Mouse (Mus musculus) lung, postnatal 25 days (tissue): Measurements from ENCODE around the gene Inhbe.
A peak's percentile ranks its signal among the peaks of the same experiment; 100 is the strongest.

Experiments used
- DNase-seq: peaks from one replicate; pipeline ENCODE4 v3.0.0; 2022; ENCODE audit warnings: low spot score

Gene Inhbe

DNA sequence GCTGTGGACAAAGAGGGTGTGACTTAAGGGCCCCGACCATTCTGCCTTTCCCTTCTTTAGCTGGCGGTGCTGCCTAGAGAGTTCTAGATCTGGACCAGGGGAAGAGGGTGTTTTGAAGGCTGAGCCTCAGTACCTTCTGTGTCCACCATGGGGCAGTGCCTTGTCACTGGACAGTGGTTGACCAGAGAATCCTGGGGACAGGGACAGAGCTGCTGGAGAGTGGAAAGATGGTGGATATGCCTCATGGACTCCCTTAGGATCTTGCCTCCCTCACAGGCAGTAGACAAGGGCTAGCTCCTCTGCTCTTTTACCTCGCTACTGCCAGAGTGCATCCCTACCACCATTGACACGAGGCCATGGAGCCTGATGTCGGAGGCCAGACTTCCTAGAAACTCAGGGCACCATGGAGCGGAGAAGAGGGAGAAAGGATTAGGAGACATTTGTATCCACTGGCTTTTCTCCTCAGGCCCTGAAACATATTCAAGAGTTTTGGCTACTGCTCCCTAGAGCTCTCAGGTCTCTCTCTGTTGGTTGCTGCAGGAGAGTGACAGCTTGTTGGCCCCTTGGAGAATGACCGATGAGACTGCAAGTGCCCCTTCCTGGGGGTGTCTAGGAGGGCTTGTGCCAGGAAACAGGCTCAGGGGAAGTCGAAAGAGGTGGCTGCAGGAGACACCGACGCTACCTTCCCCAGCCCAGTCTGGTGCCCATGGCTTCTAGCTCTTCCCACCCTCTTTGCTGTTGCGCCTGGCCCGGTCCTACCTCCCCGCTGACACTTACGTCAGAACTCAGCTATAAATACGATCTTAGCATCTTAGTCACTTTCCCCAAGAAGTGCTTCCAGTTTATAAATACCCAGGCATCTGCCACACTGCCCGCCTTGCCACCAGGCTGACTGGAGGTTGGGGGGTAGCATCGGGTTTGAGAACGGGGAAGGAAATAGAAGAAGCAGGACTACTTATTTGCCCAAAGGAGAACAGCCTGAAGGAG is at the start of gene Inhbe:
TSS of gene Inhbe (minus strand) at position 503 of the 987 bp plus-strand sequence.
- no peak for DNase-seq

DNA sequence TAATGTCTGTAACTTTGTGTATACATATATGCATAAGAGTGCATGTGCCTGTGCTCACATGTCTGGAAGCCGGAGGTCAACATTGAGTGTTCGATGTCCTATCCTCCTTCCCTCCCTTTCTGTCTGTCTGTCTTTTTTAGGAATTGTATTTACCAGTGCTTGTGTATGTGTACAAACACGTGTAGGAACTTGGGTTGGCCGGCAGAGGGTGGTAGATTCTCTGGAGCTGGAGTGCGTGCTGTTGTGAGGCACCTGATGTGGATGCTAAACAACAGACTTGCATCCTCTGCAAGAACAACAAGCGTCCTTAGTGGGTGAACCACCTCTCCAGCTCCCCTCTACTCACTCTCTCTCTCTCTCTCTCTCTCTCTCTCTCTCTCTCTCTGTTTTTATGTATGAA is 37.6 kb upstream of the Inhbe start:
- DNase-seq, result no peak

DNA sequence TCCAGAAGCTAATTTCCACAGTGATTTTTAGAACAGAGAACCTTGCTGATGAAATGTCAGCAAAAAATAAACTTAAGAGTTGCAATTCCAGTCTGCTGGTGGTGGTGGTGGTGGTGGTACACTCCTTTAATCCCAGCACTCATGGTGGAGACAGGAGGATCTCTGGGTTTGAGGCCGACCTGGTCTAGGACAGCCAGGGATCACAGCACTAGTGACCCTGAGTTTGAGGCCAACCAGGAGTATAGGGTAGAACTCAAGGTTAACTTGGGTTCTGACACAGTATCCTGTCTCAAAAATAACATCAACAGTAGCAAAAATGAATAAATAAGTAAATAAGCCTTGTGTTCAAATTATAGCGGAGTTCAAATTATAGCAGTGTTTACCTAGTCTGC is 27.5 kb upstream of the Inhbe start:
- DNase-seq, result no peak

DNA sequence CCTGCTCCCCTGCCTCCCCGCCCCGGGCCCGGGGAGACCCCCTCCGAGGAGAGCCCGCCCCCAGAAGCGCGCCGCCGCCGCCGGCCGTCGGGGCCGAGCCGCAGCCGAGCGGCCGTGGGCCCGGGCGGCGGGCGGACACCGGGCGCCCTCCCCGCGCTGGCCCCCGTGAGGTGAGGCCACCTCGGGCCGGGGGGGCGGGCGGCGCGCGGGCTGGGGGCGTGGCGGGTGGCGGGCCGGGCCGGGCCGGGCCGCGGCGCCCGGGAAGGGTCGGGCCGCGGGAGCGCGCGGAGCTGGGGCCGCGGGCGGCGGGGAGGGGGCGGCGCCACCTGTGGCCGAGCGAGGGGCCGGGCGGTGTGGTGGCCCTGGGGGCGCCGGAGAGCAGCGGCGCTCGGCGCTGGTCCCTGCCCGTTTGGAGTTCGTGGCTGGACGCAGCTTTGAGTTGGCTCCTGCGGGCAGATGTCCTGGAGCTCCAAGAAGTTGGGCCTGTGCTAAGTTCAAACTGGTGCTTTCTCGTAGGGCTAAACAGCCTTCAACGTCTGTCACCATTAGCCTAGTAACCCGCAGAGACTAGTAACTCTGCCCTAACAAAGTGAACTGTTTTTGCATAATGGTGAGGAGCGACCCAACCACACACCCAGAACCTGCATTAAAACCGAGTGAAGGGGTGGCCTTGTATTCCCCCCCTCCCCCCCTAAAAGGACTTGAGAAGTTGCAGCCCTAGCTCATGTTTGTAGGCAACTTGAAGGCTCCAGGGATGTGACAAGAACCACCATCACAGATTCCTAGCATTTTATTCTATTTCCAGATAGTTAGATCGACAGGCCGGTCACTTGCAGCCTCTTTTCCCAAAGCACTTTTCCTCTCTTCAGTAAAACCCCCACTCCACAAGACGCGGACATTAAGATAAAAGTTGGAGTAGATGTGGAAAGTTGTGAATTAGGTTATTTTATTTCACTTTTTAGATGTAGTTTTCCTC is 26.8 kb upstream of the Inhbe start:
- DNase-seq, result peak; percentile 56

DNA sequence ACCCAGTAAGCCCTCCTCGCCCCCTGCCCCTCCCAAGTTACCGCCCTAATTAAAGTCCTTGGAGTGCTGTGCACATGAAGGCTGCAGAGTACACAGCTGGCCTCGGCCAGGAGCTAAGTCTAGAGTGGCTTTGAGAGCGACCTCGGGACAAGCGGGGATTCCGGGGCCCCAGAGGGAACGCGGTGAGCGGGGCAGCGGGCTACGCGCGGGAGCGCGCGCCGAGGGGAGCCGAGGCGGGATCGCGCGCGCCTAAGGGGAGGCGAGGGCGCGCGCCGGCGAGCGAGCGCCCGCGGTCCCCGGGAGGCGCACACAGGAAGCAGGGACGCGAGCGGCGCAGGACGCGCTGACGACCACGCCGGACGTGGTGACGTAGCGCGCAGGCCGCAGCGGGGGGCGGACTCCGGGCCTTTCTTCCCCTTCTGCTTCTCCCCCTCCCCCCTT is 26.1 kb upstream of the Inhbe start, which contains the start of gene R3hdm2:
TSS of gene R3hdm2 (plus strand) at position 77 of the 441 bp plus-strand sequence.
- peak; percentile 93 for DNase-seq

DNA sequence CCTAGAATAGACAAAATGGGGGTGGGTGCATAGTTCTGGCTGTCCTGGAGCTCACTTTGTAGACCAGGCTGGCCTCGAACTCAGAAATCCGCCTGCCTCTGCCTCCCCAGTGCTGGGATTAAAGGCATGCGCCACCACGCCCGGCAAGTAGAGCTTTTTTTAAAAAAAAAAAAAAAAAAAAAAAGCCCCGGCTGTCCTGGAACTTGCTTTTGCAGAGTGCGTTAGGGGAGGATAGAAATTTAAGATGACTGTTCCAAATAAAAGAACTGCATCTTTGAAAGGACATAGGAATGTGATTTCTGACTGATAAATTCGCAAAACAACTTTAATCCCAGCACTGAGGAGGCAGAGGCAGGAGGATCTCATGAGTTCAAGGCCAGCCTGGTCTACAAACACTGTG is 25.4 kb upstream of the Inhbe start:
- no peak for DNase-seq

DNA sequence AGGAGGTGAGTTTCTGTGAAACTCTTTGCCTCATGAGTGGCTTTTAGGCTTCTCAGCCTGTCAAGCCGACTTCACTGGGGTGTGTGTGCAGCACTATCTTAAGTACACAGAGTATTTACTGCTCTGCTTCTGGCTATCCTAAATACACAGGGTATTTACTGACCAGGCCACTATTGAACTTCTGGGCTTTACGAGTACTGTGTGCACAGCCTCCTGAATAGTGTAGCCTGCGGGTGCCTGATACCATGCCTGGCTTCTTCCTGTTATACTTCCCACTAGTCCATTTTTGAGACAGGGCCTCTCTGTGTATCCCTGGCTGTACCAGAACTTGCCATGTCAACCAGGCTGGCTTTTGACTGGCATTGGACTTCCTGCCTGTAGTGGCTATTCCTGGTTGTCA is 23.5 kb upstream of the Inhbe start:
- no peak for DNase-seq

DNA sequence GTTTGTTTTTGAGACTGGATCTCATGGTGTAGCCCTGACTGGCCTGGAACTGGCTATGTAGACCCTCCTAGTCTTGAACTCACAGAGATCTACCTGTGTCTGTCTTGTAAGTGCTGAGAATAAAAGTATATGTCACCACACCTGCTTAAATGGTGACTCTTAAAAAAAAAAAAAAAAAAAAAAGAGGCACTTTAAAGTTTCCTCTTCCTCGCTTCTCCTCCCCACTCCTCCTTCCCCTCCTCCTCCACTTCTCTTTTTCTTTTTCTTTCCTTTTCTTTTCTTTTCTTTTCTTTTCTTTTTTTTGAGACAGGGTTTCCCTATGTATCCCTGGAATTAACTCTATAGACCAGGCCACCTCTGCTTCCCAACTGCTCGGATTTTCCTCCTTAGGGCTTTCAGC is 16.8 kb upstream of the Inhbe start:
- DNase-seq, result no peak

DNA sequence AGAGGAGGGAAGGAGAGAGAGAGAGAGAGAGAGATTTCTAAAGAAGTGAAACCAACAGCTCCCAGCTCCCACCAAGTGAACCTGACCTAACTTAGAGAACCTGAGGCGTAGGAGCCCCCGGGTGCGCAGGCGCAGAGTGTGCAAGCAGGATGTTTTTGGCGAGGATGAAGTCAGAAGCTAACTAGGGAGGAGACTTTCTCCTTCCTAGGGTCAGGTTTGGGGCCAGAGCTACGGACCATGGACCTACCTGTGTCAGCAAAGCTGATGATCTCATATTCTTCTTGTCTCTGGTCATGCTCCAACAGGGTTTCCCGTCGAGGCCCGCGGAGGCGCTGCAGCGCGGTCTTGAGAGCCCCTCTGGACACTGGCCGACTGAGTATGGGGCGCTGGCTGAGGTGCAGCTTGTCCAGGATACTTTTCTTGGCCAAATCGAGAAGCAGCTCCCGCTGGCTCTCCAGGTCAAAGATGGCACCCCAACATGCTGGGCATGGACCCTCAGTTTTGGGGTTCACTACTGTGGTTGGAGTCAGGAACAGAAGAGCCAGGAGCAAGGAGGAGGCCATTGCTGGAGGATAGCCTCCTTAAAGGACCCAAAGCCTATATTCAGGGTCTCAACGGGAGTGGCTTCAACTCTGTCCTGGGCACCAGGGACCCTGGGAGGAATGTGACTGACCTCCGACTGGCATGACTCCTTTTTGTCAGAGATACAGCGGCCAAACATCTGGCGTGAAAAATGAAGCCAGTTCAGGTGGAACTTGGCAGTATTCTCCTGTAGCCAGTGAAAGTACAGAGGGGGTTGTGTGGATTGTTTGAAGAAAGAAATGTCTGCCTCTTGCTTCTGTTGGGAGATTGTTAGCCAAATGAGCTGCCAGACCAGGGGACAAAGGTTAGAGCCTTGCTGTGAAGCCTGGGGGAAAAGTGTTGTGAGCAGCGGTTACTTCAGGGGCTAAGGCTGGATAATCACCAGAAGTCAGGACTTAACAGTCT is 15.9 kb upstream of the Inhbe start, which contains the start of gene Inhbc:
TSS of gene Inhbc (minus strand) at position 598 of the 987 bp plus-strand sequence.
- no peak for DNase-seq

DNA sequence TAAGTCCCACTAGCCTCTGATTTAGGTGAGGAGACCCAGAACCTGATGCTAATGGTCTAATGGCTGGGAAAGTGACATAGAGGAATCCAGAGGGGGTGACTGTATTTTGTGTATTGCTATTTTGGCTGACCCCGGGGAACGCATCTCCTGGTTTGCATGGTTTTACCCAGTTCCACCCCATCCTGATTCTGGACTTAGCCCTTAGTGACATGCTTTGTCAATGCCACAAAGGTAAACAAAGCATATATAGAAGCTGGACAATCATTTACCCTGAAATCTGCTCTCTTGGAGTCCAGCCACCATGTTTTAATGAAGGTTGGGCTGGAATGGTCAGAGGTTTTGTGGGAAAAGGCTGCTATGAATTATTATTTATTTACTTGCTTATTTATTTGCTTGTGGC is 14.1 kb upstream of the Inhbe start:
- no peak for DNase-seq

DNA sequence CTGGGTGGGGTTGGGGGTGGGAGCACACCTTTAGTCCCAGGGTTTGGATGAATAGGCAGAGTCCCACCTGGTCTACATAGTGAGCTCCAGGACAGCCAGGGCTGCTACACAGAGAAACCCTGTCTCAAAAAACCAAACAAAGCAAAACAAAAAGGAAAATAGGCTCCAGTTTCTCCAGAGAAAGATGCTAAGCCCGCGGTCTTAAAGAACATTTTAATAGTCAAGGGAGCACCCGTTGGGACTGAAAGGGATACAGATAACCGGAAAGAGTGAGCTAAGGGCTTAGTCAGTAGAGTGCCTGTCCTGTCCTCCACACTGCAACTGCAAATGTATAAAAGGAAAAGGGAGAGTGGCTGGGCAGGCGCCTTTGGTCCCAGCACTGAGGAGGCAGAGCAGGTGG is 12.9 kb upstream of the Inhbe start:
- no peak for DNase-seq

DNA sequence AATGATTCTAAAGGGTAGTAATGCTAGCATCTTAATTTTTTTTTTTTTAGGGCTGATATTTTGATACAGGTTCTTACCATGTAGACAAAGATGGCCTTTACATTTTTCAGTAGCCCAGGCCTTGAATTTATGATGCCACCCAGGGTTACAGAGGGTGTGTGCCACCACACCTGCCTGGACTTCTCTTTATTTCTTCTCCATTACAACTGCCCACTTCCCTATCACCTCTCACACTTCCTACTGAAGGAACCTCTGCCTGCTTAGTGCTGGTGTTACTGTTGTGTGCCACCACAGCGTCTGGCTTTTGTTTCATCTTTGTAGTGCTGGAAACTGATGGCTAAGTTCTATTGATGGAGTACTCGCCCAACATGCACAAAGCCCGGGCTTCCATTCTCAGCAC is 6.5 kb upstream of the Inhbe start:
- DNase-seq, result no peak

DNA sequence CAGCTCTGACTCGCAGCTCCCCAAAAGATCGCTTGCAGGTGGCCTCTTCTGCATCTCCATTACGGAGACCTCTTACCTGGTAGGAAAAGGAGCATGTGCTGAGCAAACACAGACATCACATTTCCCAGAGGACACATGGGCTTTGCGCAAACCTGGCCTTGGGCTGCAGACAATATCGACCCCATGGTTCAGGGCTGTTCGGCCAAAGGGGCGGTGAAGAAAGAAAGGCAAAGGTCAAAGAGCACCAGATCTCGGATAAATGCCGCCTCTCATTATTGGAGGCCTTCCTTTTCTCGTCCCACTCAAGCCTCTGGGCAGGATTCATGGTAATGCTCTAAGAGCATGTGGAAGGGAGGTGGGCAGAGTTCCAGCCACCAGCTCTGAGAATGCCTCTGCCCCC is 1.1 kb upstream of the Inhbe start:
- DNase-seq, result no peak

DNA sequence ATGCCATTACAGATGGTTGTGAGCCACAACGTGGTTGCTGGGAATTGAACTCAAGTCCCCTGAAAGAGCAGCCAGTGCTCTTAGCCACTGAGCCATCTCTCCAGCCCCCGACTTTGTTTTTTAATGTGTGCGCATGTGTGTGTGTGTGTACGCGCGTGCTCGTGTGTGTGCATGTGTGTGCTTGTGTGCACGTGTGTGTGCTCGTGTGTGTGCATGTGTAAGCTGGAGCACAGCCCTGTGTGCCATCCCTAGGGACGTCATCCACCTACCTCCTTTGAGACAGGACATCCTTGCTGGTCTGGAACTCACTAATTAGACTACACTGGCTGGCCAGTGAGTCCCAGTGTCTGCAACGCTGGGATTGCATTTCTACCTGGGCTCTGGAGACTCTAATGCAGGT is 1.4 kb downstream of the Inhbe start:
- DNase-seq, result no peak

DNA sequence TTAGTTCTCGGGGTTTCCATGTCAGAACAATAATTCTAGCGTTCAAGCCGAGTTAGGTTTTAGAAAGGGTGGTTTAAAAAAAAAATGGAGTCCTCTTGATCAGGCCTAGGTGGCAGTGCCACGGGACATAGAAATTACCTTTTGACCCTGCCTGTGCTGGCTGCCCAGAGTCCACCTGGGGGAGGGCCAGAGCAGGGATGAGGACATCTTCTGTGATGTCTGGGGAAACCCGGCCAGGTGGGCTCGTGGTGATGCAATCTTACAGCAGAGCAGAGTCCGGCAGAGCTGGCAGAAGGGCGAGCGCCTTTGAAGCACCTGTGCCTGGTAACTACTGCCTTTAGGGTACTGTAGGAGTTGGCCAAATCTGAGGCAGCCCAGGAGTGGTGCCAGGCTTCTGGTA is 2.0 kb downstream of the Inhbe start:
- DNase-seq, result no peak

DNA sequence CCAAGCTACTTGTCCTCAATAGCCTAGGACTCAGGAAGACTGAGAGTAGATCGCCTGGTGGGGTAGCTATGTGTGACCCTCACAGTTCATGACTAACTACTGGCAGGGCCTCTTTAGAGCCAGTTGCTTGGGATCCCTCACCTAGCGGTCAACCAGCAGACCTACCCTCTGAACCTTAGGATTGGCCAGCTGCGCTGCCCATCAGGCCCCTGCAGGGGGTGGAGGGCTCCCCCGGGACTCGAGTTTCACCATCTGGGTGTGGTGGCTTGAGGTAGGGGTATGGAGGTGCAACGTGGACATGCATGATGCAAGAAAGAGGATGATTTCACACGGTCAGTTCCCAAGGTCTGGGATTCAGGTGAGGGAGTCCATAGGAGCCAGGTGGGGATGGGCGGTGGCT is 2.5 kb downstream of the Inhbe start:
- DNase-seq, result no peak

DNA sequence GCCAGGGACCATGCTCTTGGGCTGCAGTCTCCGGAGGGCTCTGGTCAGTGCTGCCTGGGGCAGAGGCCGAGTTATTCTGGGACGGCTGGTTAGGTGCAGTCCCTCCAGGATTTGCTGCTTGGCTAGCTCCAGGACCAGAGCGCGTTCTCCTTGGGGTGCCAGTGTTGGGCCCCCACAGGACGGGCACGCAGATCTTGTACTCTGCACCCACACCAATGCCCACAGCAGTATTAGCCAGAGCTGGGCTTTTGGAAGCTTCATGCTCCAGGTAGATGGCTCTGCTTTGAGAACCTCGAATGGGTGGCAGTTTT is 3.0 kb downstream of the Inhbe start:
- DNase-seq, result no peak

DNA sequence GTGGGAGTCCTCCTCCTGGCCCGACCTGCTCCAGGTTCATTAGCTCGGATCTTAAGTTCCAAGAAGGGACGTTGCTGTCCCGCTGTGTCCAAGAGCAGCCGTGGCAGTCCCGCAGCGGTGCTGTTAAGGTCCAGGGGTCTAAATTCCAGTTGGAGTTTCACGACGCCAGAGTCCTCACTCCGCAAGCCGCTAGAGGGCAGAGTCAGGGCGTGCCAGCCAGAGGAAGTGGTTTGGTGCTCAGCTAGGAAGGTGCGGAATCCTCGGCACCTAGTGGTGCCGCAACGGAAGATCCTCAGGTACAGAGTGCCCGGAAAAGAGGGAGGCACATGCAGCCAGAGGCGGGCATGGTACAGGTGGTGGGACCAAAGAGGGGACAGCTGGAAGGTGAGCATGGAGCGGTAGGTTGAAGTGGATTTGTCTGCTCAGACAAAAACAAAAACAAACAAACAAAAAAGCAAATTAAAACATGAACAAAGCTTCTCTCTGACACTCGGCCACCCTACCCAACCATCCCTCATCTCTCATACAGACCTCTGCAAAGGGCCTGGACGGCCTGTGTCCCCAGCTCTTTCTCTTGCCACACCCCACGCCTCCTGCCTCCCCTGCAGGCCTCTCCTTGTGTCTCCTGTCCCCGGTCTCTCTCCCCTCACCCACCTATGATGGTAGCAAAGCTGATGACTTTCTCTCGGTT is 3.5 kb downstream of the Inhbe start:
- DNase-seq, result peak; percentile 64

DNA sequence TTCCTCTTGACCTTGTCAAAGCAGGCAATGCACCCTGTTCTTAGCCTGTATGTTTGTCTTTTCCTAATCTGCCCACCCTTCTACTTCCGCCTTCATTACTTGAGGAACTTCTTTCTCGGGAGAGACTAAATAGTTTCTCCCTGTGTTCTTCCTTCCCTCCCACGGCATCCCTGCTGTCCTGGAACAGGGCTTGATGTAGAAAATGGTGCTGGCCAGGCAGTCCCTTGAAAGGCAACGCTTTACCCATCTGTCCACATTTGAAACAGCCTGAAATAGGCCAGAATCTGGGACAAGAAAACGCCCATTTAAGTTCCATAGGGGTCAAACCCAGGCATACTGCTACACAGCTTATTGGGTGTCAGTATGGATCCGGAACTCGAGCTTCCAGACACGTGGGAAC is 4.4 kb downstream of the Inhbe start:
- no peak for DNase-seq

DNA sequence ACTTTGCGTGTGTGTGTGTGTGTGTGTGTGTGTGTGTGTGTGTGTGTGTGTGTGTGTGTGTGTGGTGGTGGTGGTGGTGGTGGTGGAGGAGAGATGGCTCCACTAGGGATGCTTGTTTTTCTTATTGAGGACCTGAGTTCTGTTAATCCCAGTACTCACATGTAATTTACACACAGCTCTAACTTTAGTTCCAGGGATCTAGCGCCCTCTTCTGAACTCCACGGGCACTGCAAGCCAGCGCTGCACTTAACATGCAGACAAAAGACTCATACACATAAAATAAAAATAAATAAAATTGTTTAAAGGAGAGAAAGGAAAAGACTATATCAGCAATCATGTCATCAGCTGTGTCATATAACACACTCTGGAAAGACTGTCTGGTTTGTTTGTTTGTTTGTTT is 5.3 kb downstream of the Inhbe start:
- no peak for DNase-seq

DNA sequence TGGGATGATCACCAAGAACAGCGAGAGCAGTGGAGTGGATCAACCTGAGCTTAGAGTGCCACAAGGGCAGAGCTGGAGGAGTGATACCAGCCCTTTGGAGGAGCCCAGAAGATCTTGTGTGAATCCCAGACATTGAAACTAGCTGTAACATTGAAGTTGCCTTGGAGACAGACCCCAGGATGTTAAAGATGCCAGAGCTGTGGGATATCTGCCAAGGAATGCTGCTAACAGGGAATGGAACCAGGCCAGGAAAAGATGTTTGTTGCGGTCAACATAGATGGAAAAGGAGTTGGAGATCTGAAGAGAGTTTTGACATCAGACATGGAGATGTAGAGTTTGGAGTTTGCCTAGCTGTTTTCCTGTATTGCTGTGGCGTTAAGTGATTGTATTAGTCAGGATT is 8.0 kb downstream of the Inhbe start:
- no peak for DNase-seq
